Mouse (Mus musculus) ES-Bruce4 (cell line): ENCODE results near the gene Sdc1.

ENCODE experiments used
- CTCF ChIP-seq: IDR thresholded peaks from one replicate; pipeline ENCODE4 v1.8.1; 2011; ENCODE audit warnings: low read depth, low read length
- EP300 ChIP-seq: IDR thresholded peaks from 2 replicates; pipeline ENCODE4 v1.6.1; 2011; ENCODE audit warnings: low read depth, low read length; ENCODE audit not compliant: insufficient read depth
- POLR2A ChIP-seq: IDR thresholded peaks from one replicate; pipeline ENCODE4 v1.8.1; 2011; ENCODE audit warnings: low read length; ENCODE audit not compliant: insufficient read depth

DNA sequence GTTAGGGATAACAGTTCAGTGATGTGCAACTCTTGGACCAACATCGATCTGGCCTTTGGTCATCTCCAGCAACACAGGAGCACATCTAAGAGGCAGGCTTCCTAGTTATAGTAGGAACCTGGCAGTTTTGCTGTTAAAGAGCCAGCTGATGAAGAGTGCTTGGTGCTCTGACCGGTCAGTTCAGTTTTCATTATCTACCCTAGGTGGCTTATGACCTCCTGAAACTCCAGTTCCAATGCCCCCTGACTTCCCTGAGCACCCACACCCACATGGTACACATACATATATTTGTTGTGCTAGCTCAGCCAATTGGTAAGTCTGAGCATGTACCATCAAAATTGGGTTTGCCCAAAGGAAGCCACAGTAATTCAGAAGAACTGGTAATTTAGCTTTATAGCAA lies 17.5 kb upstream of the Sdc1 start:
- TF ChIP-seq CTCF (no peak), POLR2A (no peak), EP300 (no peak)
